Mouse (Mus musculus) liver, embryonic 16.5 days (tissue): ENCODE measurements around the gene Prkag1. TPM values are rescaled to one million over a fixed set of nuclear protein-coding genes. Genes with fewer than 3 reads are reported as not detected.

Experiments used
- ATAC-seq: fragments of 200-750 bp; cut with Nextera tagmentation; 2 replicates; pipeline ENCODE4 v1.8.0; 2017; ENCODE audit warnings: low read depth, mild to moderate bottlenecking, moderate number of reproducible peaks, moderate library complexity
- H3K27ac ChIP-seq: fragments of 300-500 bp; sonication (generic); 2 replicates; pipeline ENCODE4 v1.5.1; 2014; ENCODE audit warnings: mild to moderate bottlenecking, low read length
- H3K27me3 ChIP-seq: fragments of 300-500 bp; sonication (generic); 2 replicates; pipeline ENCODE4 v1.6.1; 2014; ENCODE audit warnings: low read depth, low read length, mixed read lengths; ENCODE audit not compliant: control insufficient read depth, insufficient read depth
- H3K36me3 ChIP-seq: fragments of 300-500 bp; sonication (generic); 2 replicates; pipeline ENCODE4 v1.6.1; 2014; ENCODE audit warnings: mild to moderate bottlenecking; ENCODE audit not compliant: control insufficient read depth, insufficient read depth
- H3K4me1 ChIP-seq: fragments of 300-500 bp; sonication (generic); 2 replicates; pipeline ENCODE4 v1.6.1; 2014; ENCODE audit warnings: low read depth, low read length, mixed read lengths; ENCODE audit not compliant: control insufficient read depth
- H3K4me2 ChIP-seq: fragments of 300-500 bp; sonication (generic); 2 replicates; pipeline ENCODE4 v1.6.1; 2014; ENCODE audit warnings: low read depth, low read length, mixed read lengths
- H3K4me3 ChIP-seq: fragments of 300-500 bp; sonication (generic); 2 replicates; pipeline ENCODE4 v1.5.1; 2014; ENCODE audit warnings: low read depth, mild to moderate bottlenecking, low read length
- H3K9ac ChIP-seq: fragments of 300-500 bp; sonication (generic); 2 replicates; pipeline ENCODE4 v1.6.1; 2014; ENCODE audit warnings: low read depth, low read length
- H3K9me3 ChIP-seq: fragments of 300-500 bp; sonication (generic); replicated peaks from 2 replicates; pipeline ENCODE4 v1.6.1; 2016; ENCODE audit warnings: low read length; ENCODE audit not compliant: control insufficient read depth
- WGBS: fragments of 180-500 bp; shearing (Covaris S2); extraction: QIAGEN DNeasy Blood & Tissue Kit; methylation state at CpG from one replicate; pipeline ENCODE4 v1.1.7; 2014; ENCODE audit not compliant: insufficient replicate concordance; 5-methylcytosine and 5-hydroxymethylcytosine counted together
- polyA plus RNA-seq: library from polyadenylated mRNA; unstranded; fragments of >200 nt; fragmentation: Nextera tagmentation; extraction: Ambion mirVana; gene quantifications from 2 replicates; pipeline ENCODE4 v1.2.1, GENCODE M21; 2015

Gene Prkag1
- polyA plus RNA-seq, 1 experiment from 2014 or later = 86.8 TPM

DNA sequence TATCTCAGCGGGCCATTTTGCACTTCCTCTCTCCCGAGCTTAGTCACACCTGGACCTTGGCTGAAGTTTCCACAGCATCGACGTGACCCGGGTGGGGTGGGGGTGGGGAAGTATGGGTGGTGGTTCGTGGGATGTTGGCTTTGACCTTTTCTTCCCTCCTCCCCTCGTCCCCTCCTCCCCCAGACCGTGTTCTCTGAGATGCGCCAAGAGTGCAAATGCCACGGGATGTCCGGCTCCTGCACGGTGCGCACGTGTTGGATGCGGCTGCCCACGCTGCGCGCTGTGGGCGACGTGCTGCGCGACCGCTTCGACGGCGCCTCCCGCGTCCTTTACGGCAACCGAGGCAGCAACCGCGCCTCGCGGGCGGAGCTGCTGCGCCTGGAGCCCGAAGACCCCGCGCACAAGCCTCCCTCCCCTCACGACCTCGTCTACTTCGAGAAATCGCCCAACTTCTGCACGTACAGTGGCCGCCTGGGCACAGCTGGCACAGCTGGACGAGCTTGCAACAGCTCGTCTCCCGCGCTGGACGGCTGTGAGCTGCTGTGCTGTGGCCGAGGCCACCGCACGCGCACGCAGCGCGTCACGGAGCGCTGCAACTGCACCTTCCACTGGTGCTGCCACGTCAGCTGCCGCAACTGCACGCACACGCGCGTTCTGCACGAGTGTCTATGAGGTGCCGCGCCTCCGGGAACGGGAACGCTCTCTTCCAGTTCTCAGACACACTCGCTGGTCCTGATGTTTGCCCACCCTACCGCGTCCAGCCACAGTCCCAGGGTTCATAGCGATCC, 38.9 kb downstream of the Prkag1 start:
- H3K4me3 ChIP-seq = no peak overlapping the region
- H3K36me3 ChIP-seq = no peaks in the 10 kb centered on the region
- H3K9me3 ChIP-seq = no peaks in the 10 kb centered on the region
- H3K4me2 ChIP-seq = no peak overlapping the region
- no peak overlapping the region for H3K27ac ChIP-seq
- H3K9ac ChIP-seq = no peak overlapping the region
- 3% methylated on average over 73 of the region's 75 CpGs for WGBS
- H3K4me1 ChIP-seq = no peaks in the 10 kb centered on the region; the same call in 1 of the 2 replicates
- peaks cover 99% of the 10 kb centered on the region for H3K27me3 ChIP-seq
- no peak for ATAC-seq

DNA sequence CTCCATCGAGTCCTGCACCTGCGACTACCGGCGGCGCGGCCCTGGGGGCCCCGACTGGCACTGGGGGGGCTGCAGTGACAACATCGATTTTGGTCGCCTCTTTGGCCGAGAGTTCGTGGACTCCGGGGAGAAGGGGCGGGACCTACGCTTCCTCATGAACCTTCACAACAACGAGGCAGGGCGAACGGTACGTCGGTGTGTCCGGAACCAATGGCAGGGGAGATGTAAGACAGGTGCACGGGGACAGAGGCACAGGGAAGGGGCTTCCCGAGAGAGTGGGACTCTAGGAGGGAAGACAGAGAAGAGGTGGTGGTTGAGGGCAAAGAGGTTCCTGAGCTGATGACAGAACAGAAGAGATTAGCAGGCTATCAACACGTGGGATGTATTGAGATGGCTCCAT, 39.5 kb downstream of the Prkag1 start:
- Histone ChIP-seq H3K4me2 (no peak overlapping the region), H3K4me3 (no peak overlapping the region), H3K9me3 (no peaks in the 10 kb centered on the region), H3K27me3 (peaks cover 96% of the 10 kb centered on the region), H3K36me3 (no peaks in the 10 kb centered on the region), H3K27ac (no peak overlapping the region), H3K9ac (no peak overlapping the region), H3K4me1 (no peaks in the 10 kb centered on the region; the same call in 1 of the 2 replicates)
- ATAC-seq = no peak
- WGBS = 2% methylated on average over 23 of the region's 23 CpGs

DNA sequence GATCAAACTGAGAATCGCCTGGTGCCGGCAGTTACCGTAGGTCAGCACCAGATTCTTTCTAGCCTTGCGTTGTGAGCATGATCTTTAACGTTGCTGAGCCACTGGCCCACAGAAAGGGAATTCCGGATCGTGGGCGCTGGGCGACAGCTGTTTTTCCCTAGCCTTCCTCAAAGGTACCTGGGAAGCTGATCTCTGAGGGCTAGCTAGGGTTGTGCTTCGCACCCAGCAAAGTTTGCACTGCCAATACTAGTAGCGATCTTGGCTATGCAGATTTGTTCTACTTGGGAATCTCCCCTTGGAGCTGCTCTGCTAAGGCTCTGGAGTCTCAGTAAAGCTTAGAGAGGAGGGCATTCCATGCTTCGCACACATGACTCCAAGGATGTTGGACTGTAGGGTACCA, 40.1 kb downstream of the Prkag1 start:
- H3K4me3 ChIP-seq = no peak overlapping the region
- no peak overlapping the region for H3K4me2 ChIP-seq
- H3K27ac ChIP-seq = no peak overlapping the region
- peaks cover 93% of the 10 kb centered on the region for H3K27me3 ChIP-seq
- H3K9ac ChIP-seq = no peak overlapping the region
- no peaks in the 10 kb centered on the region for H3K9me3 ChIP-seq
- H3K4me1 ChIP-seq = no peaks in the 10 kb centered on the region; the same call in 1 of the 2 replicates
- no peaks in the 10 kb centered on the region for H3K36me3 ChIP-seq
- no peak for ATAC-seq
- WGBS = under 1% methylated on average over 12 of the region's 12 CpGs

DNA sequence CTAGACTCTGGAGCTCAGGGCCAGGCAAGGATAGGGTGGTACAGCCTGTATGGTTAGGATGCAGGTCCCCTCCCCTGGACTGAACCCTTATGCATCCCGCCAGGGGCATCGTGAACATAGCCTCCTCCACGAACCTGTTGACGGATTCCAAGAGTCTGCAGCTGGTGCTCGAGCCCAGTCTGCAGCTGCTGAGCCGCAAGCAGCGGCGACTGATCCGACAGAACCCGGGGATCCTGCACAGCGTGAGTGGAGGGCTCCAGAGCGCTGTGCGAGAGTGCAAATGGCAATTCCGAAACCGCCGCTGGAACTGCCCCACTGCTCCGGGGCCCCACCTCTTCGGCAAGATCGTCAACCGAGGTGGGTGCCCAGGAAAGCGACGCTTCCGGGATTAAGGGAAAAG, 40.6 kb downstream of the Prkag1 start:
- Histone ChIP-seq H3K27ac (no peak overlapping the region), H3K36me3 (no peaks in the 10 kb centered on the region), H3K4me3 (no peak overlapping the region), H3K27me3 (peaks cover 89% of the 10 kb centered on the region), H3K4me1 (no peaks in the 10 kb centered on the region; the same call in 1 of the 2 replicates), H3K9me3 (no peaks in the 10 kb centered on the region), H3K4me2 (no peak overlapping the region), H3K9ac (no peak overlapping the region)
- no peak for ATAC-seq
- WGBS = 1% methylated on average over 23 of the region's 23 CpGs

DNA sequence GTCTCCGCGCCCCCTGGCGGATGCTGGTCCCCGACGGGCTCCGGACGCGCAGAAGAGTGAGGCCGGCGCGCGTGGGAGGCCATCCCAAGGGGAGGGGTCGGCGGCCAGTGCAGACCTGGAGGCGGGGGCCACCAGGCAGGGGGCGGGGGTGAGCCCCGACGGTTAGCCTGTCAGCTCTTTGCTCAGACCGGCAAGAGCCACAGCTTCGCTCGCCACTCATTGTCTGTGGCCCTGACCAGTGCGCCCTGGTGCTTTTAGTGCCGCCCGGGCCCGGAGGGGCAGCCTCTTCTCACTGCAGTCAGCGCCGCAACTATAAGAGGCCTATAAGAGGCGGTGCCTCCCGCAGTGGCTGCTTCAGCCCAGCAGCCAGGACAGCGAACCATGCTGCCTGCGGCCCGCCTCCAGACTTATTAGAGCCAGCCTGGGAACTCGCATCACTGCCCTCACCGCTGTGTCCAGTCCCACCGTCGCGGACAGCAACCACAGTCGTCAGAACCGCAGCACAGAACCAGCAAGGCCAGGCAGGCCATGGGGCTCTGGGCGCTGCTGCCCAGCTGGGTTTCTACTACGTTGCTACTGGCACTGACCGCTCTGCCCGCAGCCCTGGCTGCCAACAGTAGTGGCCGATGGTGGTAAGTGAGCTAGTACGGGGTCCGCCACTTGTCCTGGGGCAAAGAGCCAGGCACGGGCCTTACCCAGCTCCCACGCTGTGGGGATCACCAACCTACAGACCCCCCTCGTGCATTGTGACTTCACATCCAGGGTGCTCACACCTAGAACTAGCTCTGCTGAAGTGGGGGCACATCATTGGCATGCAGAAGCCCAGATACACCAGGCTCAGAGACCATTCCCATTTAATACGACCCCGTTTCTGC, 41.4 kb downstream of the Prkag1 start, which contains the start of gene Wnt1:
Gene Wnt1 (plus strand): TSS at position 197 of the 875 bp plus-strand sequence.
- Histone ChIP-seq H3K27me3 (peaks cover 84% of the 10 kb centered on the region), H3K9me3 (no peaks in the 10 kb centered on the region), H3K4me1 (no peaks in the 10 kb centered on the region; the same call in 1 of the 2 replicates), H3K4me2 (no peak within 1 kb of the TSS), H3K9ac (no peak within 1 kb of the TSS), H3K36me3 (no peaks in the 10 kb centered on the region), H3K4me3 (peak within 1 kb of the TSS; percentile 17; the same call in 1 of the 2 replicates), H3K27ac (no peak within 1 kb of the TSS)
- ATAC-seq = no peak
- 6% methylated on average over 51 of the region's 51 CpGs for WGBS

DNA sequence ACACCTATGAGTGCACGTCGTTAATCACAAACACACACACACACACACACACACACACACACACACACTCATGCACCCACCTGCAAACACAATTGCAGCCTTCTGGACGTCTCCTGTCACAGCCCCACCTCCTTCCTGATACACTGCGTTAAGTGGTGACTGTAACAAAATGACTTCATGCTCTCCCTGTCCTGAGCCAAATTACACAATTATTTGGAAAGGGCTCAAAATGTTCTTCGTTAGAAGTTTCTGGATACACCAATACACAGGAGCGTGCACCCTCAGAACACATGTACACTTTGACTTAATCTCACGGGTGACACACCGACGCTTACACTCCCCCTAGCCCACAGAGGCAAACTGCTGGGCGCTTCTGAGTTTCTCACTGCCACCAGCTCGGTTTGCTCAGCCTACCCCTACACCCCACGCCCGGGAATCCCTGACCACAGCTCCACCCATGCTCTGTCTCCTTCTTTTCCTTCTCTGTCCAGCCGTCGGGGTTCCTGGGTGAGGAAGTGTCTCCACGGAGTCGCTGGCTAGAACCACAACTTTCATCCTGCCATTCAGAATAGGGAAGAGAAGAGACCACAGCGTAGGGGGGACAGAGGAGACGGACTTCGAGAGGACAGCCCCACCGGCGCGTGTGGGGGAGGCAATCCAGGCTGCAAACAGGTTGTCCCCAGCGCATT, 42.2 kb downstream of the Prkag1 start:
- H3K4me2 ChIP-seq = no peak overlapping the region
- no peak for ATAC-seq

DNA sequence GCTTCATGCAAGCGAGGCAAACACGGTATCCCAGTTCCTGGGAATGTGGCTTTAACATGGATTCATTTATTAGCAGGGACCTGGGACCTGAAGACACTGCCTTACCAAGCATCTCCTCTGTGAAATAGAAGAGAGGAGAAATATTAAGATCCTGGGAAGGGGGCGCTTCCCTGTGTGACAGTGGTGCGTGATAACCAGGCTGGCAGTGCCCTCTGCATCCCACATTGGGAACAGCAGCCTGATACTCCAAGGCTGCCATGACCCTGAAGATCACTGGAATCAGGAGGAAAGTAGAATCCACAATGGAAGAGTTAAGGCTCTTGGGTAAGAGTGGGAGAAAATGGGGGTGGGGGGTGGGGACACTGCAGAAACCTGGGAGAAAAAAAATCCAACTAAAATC, 43.4 kb downstream of the Prkag1 start:
- Histone ChIP-seq H3K4me1 (no peaks in the 10 kb centered on the region; the same call in 1 of the 2 replicates), H3K36me3 (no peaks in the 10 kb centered on the region), H3K27ac (no peak overlapping the region), H3K9me3 (no peaks in the 10 kb centered on the region), H3K4me3 (no peak overlapping the region), H3K9ac (no peak overlapping the region), H3K4me2 (no peak overlapping the region), H3K27me3 (peaks cover 64% of the 10 kb centered on the region)
- whole genome bisulfite sequencing = 28% methylated on average over 4 of the region's 4 CpGs
- no peak for ATAC-seq

More for the DNA sequence above, 42.2 kb downstream of the Prkag1 start:
- 9% methylated on average over 24 of the region's 24 CpGs for WGBS
- Histone ChIP-seq H3K4me1 (no peaks in the 10 kb centered on the region; the same call in 1 of the 2 replicates), H3K4me3 (no peak overlapping the region), H3K9me3 (no peaks in the 10 kb centered on the region), H3K27me3 (peaks cover 76% of the 10 kb centered on the region), H3K27ac (no peak overlapping the region), H3K9ac (no peak overlapping the region), H3K36me3 (no peaks in the 10 kb centered on the region)

DNA sequence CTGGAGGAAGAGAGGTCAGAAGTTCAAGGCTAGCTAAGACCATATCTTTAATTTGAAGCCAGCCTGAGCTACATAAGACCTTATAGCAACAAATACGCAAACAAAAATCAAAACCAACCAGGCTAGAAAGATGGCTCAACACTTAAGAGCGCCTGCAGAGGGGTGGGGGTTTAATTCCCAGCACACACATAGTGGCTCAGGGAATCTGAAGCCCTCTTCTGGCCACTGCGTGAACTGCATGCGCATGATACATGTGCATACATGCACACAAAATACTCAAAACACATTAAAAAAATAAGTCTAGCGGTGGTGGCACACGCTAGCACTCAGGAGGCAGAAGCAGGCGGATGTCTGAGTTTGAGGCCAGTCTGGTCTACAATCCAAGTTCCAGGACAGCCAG, 45.6 kb downstream of the Prkag1 start:
- Histone ChIP-seq H3K27ac (no peak overlapping the region), H3K4me3 (no peak overlapping the region), H3K9me3 (no peaks in the 10 kb centered on the region), H3K36me3 (no peaks in the 10 kb centered on the region), H3K9ac (no peak overlapping the region), H3K27me3 (peaks cover 59% of the 10 kb centered on the region), H3K4me1 (no peaks in the 10 kb centered on the region; the same call in 1 of the 2 replicates), H3K4me2 (no peak overlapping the region)
- ATAC-seq = no peak
- WGBS = 31% methylated on average over 7 of the region's 7 CpGs
